Mouse (Mus musculus) forebrain, embryonic 14.5 days (tissue): Measurements from ENCODE around the gene Ccna2. TPM values are rescaled to one million over a fixed set of nuclear protein-coding genes. Genes with fewer than 3 reads are reported as not detected.
A peak's percentile ranks its signal among the peaks of the same experiment; 100 is the strongest.
"Not testable (repeated sequence)": the region's sequence is repeated elsewhere in the genome, so short reads cannot be mapped to it uniquely, and the experiment has no call there.

Experiments used
- ATAC-seq: fragments of 200-750 bp; cut with Nextera tagmentation; 2 replicates; pipeline ENCODE4 v1.8.0; 2017; ENCODE audit warnings: mild to moderate bottlenecking, moderate library complexity
- DNase-seq: peaks from one replicate; pipeline ENCODE4 v3.0.0-alpha.2; 2015; ENCODE audit warnings: low spot score
- H3K27ac ChIP-seq: fragments of 300-500 bp; sonication (generic); 2 replicates; pipeline ENCODE4 v1.5.1; 2014; ENCODE audit warnings: low read depth, mild to moderate bottlenecking, control low read depth, low read length, moderate library complexity
- H3K27me3 ChIP-seq: fragments of 300-500 bp; sonication (generic); replicated peaks from 2 replicates; pipeline ENCODE4 v1.6.1; 2014; ENCODE audit warnings: low read length, control low read depth, mixed read lengths; ENCODE audit not compliant: control insufficient read depth, insufficient read depth
- H3K36me3 ChIP-seq: fragments of 300-500 bp; sonication (generic); 2 replicates; pipeline ENCODE4 v1.6.1; 2014; ENCODE audit warnings: low read length, control low read depth; ENCODE audit not compliant: control insufficient read depth, insufficient read depth
- H3K4me1 ChIP-seq: fragments of 300-500 bp; sonication (generic); 2 replicates; pipeline ENCODE4 v1.6.1; 2014; ENCODE audit warnings: antibody characterized with exemption, low read length, control low read depth; ENCODE audit not compliant: control insufficient read depth, insufficient read depth
- H3K4me2 ChIP-seq: fragments of 300-500 bp; sonication (generic); 2 replicates; pipeline ENCODE4 v1.6.1; 2014; ENCODE audit warnings: mild to moderate bottlenecking, control low read depth, low read length
- H3K4me3 ChIP-seq: fragments of 300-500 bp; sonication (generic); 2 replicates; pipeline ENCODE4 v1.5.1; 2014; ENCODE audit warnings: low read depth, low read length, control low read depth
- H3K9ac ChIP-seq: fragments of 300-500 bp; sonication (generic); 2 replicates; pipeline ENCODE4 v1.6.1; 2014; ENCODE audit warnings: mild to moderate bottlenecking, low read length, control low read depth, moderate library complexity
- H3K9me3 ChIP-seq: fragments of 300-500 bp; sonication (generic); replicated peaks from 2 replicates; pipeline ENCODE4 v1.6.1; 2016; ENCODE audit warnings: low read length, control low read depth, mixed read lengths; ENCODE audit not compliant: control insufficient read depth
- WGBS: fragments of 180-500 bp; shearing (Covaris S2); extraction: QIAGEN DNeasy Blood & Tissue Kit; methylation state at CpG from one replicate; pipeline ENCODE4 v1.1.7; 2014; 5-methylcytosine and 5-hydroxymethylcytosine counted together
- polyA plus RNA-seq: library from polyadenylated mRNA; unstranded; fragments of >200 nt; fragmentation: Nextera tagmentation; extraction: Ambion mirVana; gene quantifications from 2 replicates; pipeline ENCODE4 v1.2.1, GENCODE M21; 2014

Ccna2 gene
- polyA plus RNA-seq = 116 and 143 TPM in 2 replicates

GRCm38 (mm10) chr3:36571827-36572378 is at the start of gene Ccna2:
Ccna2 (minus strand) TSS chr3:36572150.
- DNase-seq = peak; percentile 98
- Histone ChIP-seq H3K4me3 (peak within 1 kb of the TSS; percentile 80), H3K27me3 (no peaks in the 10 kb centered on the region), H3K9me3 (no peaks in the 10 kb centered on the region), H3K4me1 (peaks cover 12% of the 10 kb centered on the region), H3K9ac (peak within 1 kb of the TSS; percentile 78), H3K27ac (peak within 1 kb of the TSS; percentile 87), H3K36me3 (peaks cover 40% of the 10 kb centered on the region), H3K4me2 (peak within 1 kb of the TSS; percentile 91)
- WGBS = under 1% methylated on average over 58 of the region's 60 CpGs
- peak; percentile 100 for ATAC-seq

GRCm38 (mm10) chr3:36618181-36618580 is 46.2 kb upstream of the Ccna2 start:
- H3K4me3 ChIP-seq = no peak overlapping the region
- no peak overlapping the region for H3K27ac ChIP-seq
- WGBS = 81% methylated on average over 7 of the region's 7 CpGs
- H3K36me3 ChIP-seq = no peaks in the 10 kb centered on the region
- no peak overlapping the region for H3K4me2 ChIP-seq
- H3K9ac ChIP-seq = no peak overlapping the region
- no peaks in the 10 kb centered on the region for H3K27me3 ChIP-seq
- DNase-seq (no peak), ATAC-seq (no peak)
- peaks cover 3% of the 10 kb centered on the region; the same call in 1 of the 2 replicates for H3K4me1 ChIP-seq
- H3K9me3 ChIP-seq = no peaks in the 10 kb centered on the region

- peak; percentile 3 for DNase-seq
- WGBS = 60% methylated on average over 5 of the region's 5 CpGs
Measured at GRCm38 (mm10) chr3:36613908-36614255, 41.9 kb upstream of the Ccna2 start.

GRCm38 (mm10) chr3:36613202-36613907 is 41.4 kb upstream of the Ccna2 start, which contains the start of gene Bbs7:
Bbs7 (minus strand) TSS chr3:36613477.
- DNase-seq (peak; percentile 99), ATAC-seq (peak; percentile 100)
- H3K9me3 ChIP-seq = no peaks in the 10 kb centered on the region
- H3K36me3 ChIP-seq = no peaks in the 10 kb centered on the region
- peak within 1 kb of the TSS; percentile 64 for H3K4me3 ChIP-seq
- H3K27me3 ChIP-seq = no peaks in the 10 kb centered on the region
- H3K27ac ChIP-seq = peak within 1 kb of the TSS; percentile 52; the same call in 1 of the 2 replicates
- peak within 1 kb of the TSS; percentile 63 for H3K4me2 ChIP-seq
- 3% methylated on average over 38 of the region's 38 CpGs for whole genome bisulfite sequencing
- H3K4me1 ChIP-seq = peaks cover 3% of the 10 kb centered on the region; the same call in 1 of the 2 replicates
- H3K9ac ChIP-seq = peak within 1 kb of the TSS; percentile 86

More at GRCm38 (mm10) chr3:36613908-36614255, 41.9 kb upstream of the Ccna2 start:
- H3K4me1 ChIP-seq = peaks cover 3% of the 10 kb centered on the region; the same call in 1 of the 2 replicates
- H3K27me3 ChIP-seq = no peaks in the 10 kb centered on the region
- H3K9ac ChIP-seq = no peak overlapping the region
- no peaks in the 10 kb centered on the region for H3K9me3 ChIP-seq
- ATAC-seq = no peak
- H3K4me2 ChIP-seq = peak overlapping the region; percentile 63
- H3K36me3 ChIP-seq = no peaks in the 10 kb centered on the region
- no peak overlapping the region for H3K4me3 ChIP-seq
- no peak overlapping the region for H3K27ac ChIP-seq

- Histone ChIP-seq H3K4me1 (peaks cover 3% of the 10 kb centered on the region; the same call in 1 of the 2 replicates), H3K4me2 (peak overlapping the region; percentile 63), H3K9ac (peak overlapping the region; percentile 86), H3K9me3 (no peaks in the 10 kb centered on the region), H3K27me3 (no peaks in the 10 kb centered on the region), H3K4me3 (peak overlapping the region; percentile 64), H3K27ac (peak overlapping the region; percentile 52; the same call in 1 of the 2 replicates), H3K36me3 (no peaks in the 10 kb centered on the region)
- 0% methylated on average over 6 of the region's 6 CpGs for WGBS
- DNase-seq (peak; percentile 35), ATAC-seq (peak; percentile 24)
Measured at GRCm38 (mm10) chr3:36612687-36613086, 40.7 kb upstream of the Ccna2 start.

- H3K27me3 ChIP-seq = no peaks in the 10 kb centered on the region
- no peaks in the 10 kb centered on the region for H3K4me1 ChIP-seq
- no peaks in the 10 kb centered on the region for H3K9me3 ChIP-seq
- H3K4me3 ChIP-seq = no peak overlapping the region
- 86% methylated on average over 7 of the region's 7 CpGs for WGBS
- peaks cover 8% of the 10 kb centered on the region; the same call in 1 of the 2 replicates for H3K36me3 ChIP-seq
- no peak overlapping the region for H3K27ac ChIP-seq
- ATAC-seq (no peak), DNase-seq (no peak)
- no peak overlapping the region for H3K9ac ChIP-seq
- no peak overlapping the region for H3K4me2 ChIP-seq
Measured at GRCm38 (mm10) chr3:36605894-36606783, 34.2 kb upstream of the Ccna2 start.

- H3K4me3 ChIP-seq, H3K9ac ChIP-seq, H3K27me3 ChIP-seq, H3K4me2 ChIP-seq, H3K36me3 ChIP-seq, ATAC-seq, DNase-seq, H3K9me3 ChIP-seq, H3K4me1 ChIP-seq, H3K27ac ChIP-seq: not testable (repeated sequence)
- WGBS = 90% methylated on average over 8 of the region's 9 CpGs
Measured at GRCm38 (mm10) chr3:36599773-36600172, 27.8 kb upstream of the Ccna2 start.

GRCm38 (mm10) chr3:36598811-36599210 is 26.9 kb upstream of the Ccna2 start:
- no peak for ATAC-seq
- H3K36me3 ChIP-seq = peaks cover 11% of the 10 kb centered on the region

More at GRCm38 (mm10) chr3:36598811-36599210, 26.9 kb upstream of the Ccna2 start:
- Histone ChIP-seq H3K9me3 (no peaks in the 10 kb centered on the region), H3K4me3 (no peak overlapping the region), H3K4me2 (no peak overlapping the region), H3K9ac (no peak overlapping the region), H3K4me1 (no peaks in the 10 kb centered on the region), H3K27me3 (no peaks in the 10 kb centered on the region), H3K27ac (no peak overlapping the region)
- no peak for DNase-seq
- 72% methylated on average over 3 of the region's 3 CpGs for WGBS
